Mouse (Mus musculus) B cell, adult 2 months (primary cell): Measurements from ENCODE around the gene Sucnr1.
"Not testable (repeated sequence)": the region's sequence is repeated elsewhere in the genome, so short reads cannot be mapped to it uniquely, and the experiment has no call there.

Source experiments
- DNase-seq, 2 experiments: peaks; one replicate each; pipeline ENCODE4 v3.0.0; 2022

Sucnr1 gene

DNA sequence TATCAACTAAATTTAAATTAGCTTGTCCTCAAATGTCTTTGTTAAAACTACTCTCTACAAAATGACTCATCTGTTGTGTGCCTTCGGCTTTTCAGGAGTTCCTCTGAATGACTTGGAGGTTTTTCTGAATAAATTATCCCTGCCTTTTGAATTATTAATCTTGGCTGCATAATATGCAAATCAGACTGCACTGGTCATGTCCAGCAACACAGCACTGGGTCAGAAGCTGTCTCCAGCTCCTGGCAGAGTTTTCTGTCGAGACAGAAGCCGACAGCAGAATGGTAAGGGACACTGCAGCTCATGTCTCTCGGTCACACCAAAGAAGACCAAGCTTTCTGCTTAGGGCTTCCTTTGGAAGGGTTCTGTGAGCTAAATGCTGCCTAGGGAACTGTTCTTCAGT, at the start of gene Sucnr1:
Gene Sucnr1 (plus strand): TSS at position 222 of the 400 bp plus-strand sequence.
- DNase-seq = no peak

DNA sequence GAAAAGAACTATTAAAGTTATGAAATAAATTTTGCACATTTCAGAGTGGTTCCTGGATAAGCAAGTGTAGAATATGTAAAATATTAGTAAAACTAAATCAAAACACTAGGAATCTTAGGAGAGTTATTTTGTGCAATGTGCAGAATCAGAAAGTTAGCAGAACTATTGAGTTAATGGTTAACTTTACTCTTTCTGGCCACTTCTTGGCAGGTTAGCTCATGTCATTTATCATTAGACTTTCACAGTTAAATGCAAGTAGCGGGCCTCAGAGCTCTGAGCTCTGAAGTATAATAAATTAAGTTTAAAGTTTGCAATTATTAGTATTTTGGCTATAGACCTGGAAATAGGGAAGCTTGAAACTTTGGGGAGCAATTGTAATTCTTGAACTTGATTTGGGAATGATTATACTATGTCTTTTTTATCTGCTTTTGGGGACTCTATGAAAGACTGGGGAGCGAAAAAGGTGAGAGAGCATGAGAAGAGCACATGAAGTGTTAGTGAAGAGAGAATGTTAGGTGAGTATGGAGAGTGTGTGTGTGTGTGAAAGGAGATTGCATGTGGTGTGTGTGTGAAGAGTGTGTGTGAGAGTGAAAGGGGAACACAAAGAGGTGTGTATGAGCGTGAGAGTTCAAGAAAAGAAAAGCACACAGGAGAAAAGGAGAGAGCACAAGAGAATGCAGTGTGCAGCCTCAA, 35.3 kb upstream of the Sucnr1 start:
- DNase-seq = no peak

DNA sequence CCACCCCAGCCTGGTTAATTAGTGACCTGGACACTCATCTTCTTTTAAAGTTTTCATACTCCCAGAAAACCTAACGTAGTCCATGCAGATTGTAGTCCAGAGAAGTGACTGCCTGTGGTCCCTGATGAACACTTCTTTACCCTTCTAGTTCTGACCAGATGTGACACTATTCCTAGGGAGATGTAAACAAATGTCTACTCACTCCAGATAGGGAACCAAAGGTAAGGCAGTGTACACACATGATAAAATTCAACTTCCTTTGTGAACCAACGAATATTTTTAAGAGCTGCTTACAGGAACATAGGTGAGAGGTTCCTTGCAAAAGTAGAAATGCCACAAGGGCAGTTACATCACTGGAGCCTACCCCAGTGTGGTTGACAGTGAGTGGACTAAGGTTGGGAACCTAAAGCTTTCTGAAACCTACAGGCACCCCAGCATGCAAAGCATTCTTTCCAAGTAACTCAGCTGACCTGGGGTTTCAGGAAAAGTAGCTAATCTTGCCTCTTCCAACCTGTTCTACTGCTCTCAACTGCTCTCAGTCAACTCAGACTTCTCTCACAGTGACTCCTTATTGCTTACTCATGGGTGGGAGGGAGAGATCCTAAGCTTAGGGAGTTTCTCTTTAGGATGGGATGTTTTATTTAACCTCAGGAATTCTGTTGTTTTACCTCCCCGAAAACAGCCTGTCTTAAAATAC, 28.3 kb upstream of the Sucnr1 start:
- DNase-seq = no peak

DNA sequence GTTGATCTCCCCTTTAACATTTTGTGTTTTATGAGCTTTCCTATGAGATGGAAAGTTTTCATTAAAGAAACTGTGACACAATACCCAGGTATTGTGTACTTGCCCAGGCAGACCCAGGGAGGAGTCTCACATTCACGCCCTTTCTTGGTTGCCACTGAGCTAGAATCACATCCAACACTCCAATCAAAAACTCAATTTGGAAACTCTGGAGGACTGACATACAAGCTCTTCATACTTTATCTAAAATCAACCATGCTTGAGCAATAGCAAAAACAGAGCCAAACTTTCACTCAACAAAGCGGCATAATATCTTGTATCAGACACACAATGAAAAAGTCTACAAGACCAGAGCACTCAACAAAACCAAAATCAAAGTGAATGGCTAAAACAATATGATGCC, 27.7 kb upstream of the Sucnr1 start:
- DNase-seq = no peak

DNA sequence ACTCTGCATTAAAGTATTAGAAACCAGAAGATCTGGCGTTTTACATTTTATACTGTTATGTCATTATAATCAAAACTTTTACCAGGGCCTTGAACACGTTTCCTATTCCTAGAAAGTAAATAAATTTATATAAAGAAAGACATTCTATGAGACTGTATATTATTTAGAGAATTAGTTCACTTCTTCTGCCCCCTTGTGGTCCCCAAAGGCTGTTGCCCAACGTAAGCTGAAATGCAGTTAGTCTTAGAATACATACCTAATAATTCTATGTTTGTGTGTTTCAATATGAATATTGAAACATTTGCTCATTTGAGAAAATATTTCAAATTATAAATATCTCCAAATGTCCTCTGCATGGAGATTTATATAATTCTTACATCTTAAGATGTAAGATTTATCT, 25.2 kb upstream of the Sucnr1 start:
- DNase-seq = peak; percentile 11 to 31

DNA sequence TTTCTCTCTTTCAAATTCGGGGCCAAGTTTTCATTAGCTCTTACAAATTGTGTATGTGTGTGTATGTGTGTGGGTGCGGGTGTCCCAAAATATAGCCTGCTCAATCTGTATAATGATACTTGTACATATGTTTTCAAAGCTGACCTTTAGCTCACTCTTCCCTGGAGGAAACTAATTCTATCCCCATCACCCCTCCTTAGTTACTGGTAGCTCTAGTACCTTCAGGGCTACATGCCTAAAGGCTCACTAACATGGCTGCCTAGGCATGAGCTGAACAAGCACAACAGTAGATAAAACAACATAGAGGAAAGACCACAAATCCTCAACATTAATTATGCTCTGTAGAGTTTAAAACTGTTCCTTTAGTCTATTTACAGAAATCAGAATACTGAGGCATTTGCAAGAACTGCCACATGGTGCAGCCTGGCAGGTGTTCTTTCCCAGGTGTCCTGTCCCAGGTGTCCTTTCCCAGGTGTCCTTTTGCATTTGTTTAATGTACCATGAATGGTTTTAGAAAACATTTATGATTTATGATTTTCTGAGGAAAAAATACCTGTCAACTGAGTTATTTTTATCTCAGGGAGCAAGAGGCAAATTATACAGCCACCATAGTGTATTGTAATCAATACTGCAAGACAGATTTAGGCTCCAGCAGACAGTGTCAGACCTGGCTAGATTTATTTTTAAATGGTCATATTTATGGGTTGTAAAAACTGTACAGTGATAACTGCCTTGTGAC, 24.4 kb upstream of the Sucnr1 start:
- DNase-seq = no peak

DNA sequence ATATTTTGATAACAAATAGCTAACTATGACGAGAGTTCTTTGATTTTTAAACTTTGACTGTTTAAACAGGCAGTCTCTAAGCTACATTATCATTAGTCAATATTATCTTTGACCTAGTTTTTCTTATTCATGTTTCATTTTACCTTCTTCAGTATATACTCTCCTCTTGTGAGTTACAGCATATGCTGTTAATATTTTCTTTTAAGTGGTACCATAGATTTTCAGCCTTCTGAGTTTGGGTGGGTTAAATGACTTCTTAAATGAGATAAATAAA, 23.9 kb upstream of the Sucnr1 start:
- no peak for DNase-seq

DNA sequence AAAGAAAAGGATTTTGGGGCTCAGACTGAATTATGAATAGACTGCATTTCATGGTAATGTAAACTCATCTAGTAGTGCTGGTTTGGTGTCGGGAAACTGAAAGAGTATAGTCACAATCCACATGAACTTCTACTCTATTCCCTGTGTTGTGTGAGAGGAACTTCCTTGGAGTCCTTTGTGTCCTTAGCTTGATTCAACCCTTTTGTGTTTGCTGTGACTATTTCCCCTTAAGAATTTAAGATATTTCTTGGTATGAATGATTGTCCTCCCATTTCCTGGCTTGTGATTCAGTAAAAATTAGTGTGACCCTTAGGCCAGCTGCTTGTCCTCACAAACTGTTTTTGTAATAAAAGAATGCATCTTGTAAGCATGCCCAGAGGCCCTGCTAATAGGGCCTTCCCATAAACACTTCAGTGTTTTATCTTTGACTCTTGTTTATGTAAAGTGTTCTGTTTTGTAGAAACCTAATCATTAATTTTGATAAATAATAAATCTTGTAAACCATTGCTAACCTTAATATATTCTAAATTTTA, 2.7 kb upstream of the Sucnr1 start:
- DNase-seq = no peak

DNA sequence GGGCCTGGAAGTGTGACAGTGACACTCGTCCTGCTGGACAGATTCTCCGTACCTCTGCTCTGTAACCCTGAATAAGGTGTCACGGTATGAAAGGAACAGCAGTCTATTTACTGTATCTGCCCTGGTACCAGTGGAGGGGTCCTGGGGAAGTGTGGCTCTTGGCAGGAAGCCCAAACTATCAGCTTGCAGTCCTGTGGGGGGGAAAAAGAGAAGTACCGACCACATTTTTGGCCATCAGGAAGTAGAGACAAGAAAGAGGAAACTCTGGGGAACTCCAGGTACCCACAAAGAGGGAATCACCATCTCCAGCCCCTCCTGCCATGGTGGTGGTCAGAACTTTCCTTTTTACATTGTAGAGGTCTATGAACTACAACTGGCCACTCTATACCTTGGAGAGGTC, 1.1 kb upstream of the Sucnr1 start:
- peak; percentile 64 to 73 for DNase-seq

DNA sequence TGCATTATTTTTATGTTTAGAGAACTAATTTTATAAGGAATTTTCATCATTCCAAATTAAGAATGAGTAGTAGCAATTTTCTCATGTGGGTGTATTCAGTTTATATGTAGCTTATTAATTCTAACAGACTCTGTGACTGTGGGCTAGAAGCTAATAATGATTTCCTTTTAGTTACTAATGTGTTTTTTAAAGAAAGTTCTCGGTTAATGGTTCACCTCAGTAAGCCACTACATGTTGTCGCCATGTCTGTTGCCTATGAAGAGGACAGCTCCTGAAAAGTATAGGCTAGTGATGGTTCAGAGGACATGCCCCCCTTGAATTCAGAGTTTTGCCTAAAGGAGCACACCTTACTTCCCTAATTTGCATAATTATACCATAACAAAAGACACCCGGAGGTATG, 1.1 kb downstream of the Sucnr1 start:
- DNase-seq = no peak

DNA sequence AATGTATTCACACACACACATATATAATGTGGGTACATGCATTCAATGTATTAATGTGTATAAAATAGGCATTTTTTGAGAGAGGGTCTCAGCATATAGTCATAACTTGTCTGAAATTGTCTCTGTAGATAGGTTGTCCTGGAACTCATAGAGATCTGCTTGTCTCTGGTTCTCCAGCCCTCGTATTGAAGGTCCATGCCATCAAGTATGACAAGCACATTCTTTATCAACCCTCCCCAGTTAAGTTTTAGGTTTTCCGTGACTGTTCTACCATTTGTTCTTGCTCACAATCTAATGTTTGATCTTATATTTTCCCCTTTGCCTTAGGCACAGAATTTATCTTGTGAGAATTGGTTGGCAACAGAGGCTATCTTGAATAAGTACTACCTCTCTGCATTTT, 4.1 kb downstream of the Sucnr1 start:
- DNase-seq = no peak

DNA sequence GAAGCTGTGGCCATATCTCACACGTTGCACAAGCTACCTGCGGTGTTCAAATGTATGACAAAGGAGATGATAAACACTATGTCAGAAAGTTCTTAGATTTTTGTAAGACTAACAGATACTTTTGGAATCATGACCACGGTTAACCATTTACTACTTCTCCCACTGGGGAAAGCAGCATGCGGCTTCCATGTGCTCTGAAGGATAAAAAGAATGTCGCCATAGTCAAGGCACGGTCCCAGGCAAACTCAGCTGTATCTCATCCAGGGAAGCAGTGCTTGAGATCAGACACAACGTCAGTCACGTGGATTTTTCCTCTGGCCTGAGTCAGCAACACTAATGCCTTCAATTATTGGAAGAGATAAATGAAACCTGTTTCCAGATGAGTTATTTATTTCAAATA, 9.7 kb downstream of the Sucnr1 start:
- no peak for DNase-seq

DNA sequence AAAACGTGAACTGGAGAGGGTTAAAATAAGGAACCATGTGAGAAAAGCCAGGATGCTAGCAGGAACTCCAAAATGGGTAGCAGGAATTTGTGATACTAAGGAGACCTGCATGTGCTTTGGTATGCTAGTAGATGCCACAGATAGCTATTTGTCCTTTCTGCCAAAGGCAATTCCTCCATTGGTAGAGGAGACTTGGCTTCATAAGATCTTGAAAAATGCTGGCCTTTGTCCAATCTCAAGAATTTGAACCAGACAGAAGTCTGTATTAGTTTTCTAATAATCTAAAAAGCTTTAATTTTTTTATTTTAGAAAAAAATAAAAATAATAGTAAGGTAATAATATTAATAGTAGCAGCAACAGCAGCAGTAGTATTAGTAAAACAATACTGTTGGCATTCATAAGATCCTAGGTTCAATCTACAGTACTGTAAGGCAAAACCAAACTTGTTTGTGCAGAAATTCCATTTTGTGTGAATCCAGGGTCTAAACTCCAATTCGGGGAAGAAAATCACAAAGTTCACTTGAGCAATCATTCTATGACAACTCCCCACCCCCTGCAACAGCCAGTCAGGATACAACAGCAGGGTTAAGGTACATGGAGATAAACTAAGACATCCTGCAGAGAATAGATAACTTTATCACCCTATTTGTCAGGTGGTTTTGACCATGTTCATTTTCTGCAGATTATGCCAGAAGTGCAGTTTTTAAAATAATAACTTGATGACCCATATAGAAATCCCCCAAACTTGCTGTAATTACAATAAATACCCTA, 12.9 kb downstream of the Sucnr1 start:
- DNase-seq = no peak

DNA sequence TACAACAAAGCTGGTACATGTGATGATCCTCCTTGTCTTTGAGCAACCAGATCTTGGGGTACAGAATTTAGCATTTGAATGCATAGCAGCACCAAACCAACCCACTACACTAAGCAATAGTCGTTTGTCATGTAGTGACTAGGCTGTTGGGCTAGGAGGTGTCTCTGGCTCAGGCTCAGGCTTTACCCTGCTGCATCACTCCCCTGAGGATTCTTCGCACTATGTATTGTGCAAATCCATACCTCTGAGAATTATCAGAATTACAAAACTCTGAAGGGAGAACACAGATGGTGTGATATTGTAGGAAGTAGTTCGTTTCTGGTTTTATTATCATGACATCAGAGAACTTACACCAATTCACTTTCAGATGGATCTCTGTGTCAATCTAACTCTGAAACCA, 15.3 kb downstream of the Sucnr1 start:
- no peak for DNase-seq

DNA sequence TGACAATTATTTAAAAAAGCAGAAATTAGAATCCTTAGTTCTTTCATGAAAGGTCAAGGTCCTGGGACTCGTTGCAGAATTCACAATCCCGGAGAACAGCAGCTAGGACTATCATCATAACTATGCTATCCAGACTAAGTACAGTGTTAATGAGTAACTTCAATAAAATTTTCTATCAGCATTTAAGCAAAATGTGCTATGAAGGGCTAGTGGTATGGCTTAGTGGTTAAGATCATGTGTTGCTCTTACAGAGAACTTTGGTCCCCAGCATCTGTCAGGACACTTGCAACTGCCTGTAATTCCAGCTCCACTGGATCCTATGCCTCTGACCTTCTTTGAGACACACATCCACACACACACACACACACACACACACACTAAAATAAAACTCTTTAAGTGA, 15.8 kb downstream of the Sucnr1 start:
- DNase-seq = no peak

DNA sequence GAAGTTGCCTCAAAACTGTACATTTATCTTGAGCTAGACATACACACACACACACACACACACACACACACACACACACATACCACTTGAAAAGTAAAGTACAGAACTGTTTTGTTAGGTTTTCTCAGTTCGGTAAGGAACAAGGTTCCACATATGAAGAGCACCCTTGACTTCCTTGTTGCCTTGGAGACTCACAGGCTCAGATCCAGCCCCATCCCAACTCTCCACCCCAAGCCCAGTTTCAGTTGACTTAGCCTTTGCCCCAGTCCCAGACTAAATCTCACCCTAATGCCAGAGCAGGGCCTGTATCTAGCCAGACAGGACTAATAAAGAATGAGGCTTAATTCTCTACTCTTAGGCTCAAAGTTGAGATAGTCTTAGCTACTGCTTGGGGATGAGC, 16.9 kb downstream of the Sucnr1 start:
- DNase-seq = no peak

DNA sequence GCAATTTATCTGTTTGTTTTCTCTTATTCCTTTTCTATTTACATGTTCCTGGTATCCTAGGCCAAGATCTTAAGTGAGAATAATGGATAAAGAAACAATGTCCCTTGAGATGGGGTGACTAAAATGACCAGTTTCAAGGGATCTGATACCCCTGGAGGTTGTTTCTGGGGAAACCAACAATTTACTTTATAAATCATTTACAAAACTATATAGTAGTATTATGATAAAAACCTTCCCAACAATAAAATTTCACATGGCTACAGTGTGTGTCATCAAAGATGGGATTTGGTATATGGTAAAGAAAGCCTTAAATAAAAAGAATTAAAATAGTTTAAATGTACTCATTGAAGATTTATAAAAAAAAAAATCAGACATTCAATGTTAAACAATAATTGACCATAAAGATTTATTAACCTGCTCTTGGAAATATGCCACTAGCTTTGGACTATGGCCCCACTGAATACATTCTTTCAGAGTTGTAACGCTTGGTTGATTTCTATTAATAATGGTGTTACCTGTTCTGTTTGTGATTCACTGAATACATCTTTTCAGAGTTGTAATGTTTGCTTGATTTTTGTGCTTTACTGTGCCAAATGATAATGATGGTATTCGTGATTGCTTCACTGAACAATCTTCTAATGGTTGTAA, 22.9 kb downstream of the Sucnr1 start:
- DNase-seq = no peak

DNA sequence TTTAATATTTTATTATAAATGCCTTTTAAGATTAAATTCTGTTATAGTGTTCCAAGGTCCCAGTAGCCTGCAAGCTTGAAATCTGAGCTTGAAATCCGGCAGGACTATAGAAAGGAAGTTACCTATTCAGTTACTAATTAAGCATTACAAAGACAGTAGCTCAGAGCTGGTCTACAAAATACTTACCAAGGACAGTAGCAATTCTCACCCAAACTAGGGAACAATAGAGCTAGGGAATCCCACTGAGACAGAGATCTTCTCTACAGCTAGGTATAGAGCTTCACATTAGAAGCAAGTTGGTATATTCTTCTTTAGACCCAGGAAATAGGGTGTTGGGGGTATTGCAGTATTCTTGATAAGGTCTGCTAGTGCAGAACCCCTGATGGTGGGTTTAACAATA, 24.8 kb downstream of the Sucnr1 start:
- DNase-seq = not testable (repeated sequence)

DNA sequence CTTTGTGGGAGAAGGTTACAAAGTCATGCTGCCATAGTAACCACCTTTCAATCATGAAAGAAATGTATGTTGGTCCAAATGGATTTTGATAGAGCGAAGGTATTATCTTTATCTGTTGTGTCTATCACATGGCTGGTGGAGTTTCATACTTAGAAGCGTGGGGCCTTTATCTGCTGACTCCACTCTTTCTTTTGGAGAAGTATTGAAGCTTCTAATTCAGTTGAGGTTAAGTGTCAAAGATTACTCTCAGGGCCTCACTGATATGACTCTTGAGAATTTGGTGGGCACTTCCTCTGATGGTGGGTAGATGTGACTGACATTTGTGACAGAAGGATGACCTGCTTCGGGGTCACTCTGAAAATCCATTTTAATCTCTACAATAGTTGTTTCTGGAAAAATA, 26.1 kb downstream of the Sucnr1 start:
- DNase-seq = no peak

DNA sequence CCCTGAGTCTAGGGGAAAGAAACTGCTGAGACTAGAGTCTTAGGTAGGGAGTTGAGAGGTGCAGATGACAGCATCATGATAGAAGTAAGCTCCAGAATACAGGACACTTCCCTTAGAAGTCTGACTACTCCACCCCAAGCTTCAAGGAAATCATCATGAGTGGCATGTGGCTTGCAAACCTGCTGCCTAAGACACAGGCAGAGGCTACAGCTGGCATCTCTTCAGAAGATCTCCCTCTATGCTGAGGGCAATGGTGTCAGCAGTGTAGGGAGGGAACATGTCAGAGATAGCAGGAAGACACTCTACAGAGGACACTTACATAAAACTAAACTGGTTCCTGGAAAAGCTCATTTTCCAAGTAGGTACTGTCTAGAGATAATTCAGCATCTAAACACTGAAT, 27.1 kb downstream of the Sucnr1 start:
- no peak for DNase-seq

DNA sequence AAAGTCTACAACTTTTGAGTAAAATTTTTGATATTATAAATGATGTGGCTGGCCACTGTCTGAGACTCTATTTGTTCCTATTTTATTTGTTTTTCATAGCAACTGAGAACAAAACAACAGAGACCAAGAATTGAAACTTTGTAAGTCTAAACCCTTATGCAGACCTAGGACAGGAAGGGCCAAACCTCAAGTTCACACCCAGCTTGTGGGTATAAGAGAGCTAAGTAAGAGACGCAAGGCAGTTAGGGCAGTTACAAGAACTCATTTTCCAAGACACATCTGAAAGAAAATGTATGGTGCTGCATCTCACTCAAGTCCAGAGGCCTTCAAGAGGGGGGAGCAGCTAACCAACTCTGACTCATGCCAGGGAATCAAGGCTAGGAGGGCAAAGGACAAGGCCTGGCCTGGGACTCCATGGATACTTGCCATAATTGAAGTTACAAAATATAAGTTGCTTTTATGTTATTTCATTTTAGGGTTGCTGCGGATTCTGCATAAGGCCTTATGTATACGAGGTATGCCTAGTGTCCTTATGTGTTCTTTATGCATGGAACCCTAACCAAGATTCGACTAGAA, 29.6 kb downstream of the Sucnr1 start:
- no peak for DNase-seq

DNA sequence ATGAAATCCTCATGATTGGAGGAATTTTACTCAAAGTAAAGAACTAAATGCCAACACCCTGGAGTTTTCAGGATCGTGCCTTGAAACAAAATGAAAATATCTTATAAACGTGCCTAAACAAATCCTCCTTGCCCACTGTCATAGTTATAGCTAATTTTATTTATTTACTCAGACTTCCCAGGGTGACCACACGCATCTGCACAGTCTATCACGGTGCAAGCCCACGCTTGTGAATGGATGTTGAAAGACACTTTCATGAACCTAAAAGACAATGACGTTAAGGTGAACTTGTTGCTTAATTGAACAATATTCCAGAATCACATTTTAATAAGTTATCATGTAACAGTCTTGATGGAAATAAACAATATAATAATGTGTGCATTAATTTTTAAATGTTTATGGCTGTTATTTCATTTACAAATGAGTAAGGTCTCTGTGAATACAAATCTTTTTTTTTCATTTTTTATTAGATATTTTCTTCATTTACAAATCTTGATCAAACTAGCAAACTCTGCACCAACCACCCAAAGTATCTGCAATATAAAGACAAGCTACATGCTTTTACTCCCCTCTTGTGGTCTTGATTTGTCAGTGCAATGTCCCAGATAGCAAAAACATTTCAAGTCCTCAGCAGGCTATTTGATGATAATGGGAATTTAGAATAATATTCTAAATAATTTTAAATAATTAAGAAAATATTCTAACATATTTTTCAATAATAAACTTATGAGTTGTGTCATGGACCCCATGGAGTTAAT, 30.4 kb downstream of the Sucnr1 start:
- DNase-seq = peak in 1 of 2 experiments; percentile 14
